Mouse (Mus musculus) kidney, embryonic 15.5 days (tissue): ENCODE measurements around the gene Pgm2l1. TPM values are rescaled to one million over a fixed set of nuclear protein-coding genes. Genes with fewer than 3 reads are reported as not detected.

Source experiments
- ATAC-seq: fragments of 200-750 bp; cut with Nextera tagmentation; replicated peaks from 2 replicates; pipeline ENCODE4 v1.8.0; 2017; ENCODE audit warnings: moderate TSS enrichment; ENCODE audit not compliant: low FRiP score
- H3K27ac ChIP-seq: fragments of 300-500 bp; sonication (generic); 2 replicates; pipeline ENCODE4 v1.5.1; 2015; ENCODE audit warnings: mild to moderate bottlenecking, inconsistent platforms
- H3K27me3 ChIP-seq: fragments of 300-500 bp; sonication (generic); 2 replicates; pipeline ENCODE4 v1.6.1; 2015; ENCODE audit warnings: inconsistent platforms
- H3K36me3 ChIP-seq: fragments of 300-500 bp; sonication (generic); 2 replicates; pipeline ENCODE4 v1.6.1; 2015; ENCODE audit warnings: inconsistent platforms
- H3K4me1 ChIP-seq: fragments of 300-500 bp; sonication (generic); 2 replicates; pipeline ENCODE4 v1.6.1; 2015; ENCODE audit warnings: inconsistent platforms
- H3K4me2 ChIP-seq: fragments of 300-500 bp; sonication (generic); 2 replicates; pipeline ENCODE4 v1.6.1; 2015; ENCODE audit warnings: moderate library complexity, mild to moderate bottlenecking, inconsistent platforms
- H3K4me3 ChIP-seq: fragments of 300-500 bp; sonication (generic); replicated peaks from 2 replicates; pipeline ENCODE4 v1.5.1; 2015; ENCODE audit warnings: mild to moderate bottlenecking, inconsistent platforms
- H3K9ac ChIP-seq: fragments of 300-500 bp; sonication (generic); 2 replicates; pipeline ENCODE4 v1.6.1; 2015; ENCODE audit warnings: mild to moderate bottlenecking, inconsistent platforms
- H3K9me3 ChIP-seq: fragments of 300-500 bp; sonication (generic); replicated peaks from 2 replicates; pipeline ENCODE4 v1.6.1; 2016; ENCODE audit warnings: inconsistent platforms
- WGBS: fragments of 180-500 bp; shearing (Covaris S2); methylation state at CpG from one replicate; pipeline ENCODE4 v1.1.7; 2015; ENCODE audit warnings: mixed read lengths; 5-methylcytosine and 5-hydroxymethylcytosine counted together
- polyA plus RNA-seq: library from polyadenylated mRNA; unstranded; fragments of >200 nt; fragmentation: Nextera tagmentation; extraction: Ambion mirVana; gene quantifications from 2 replicates; pipeline ENCODE4 v1.2.1, GENCODE M21; 2015

The Pgm2l1 gene
- polyA plus RNA-seq: 3.8 and 4.4 TPM in 2 replicates

- H3K27ac ChIP-seq: peak within 1 kb of the TSS; percentile 93
- H3K9ac ChIP-seq: peak within 1 kb of the TSS; percentile 63
- peak within 1 kb of the TSS; percentile 98 for H3K4me2 ChIP-seq
- no peaks in the 10 kb centered on the region for H3K9me3 ChIP-seq
- peaks cover 10% of the 10 kb centered on the region for H3K4me1 ChIP-seq
- H3K36me3 ChIP-seq: no peaks in the 10 kb centered on the region
- H3K27me3 ChIP-seq: peaks cover 2% of the 10 kb centered on the region; the same call in 1 of the 2 replicates
- peak within 1 kb of the TSS; percentile 69 for H3K4me3 ChIP-seq
- ATAC-seq: peak; percentile 99
- WGBS: under 1% methylated on average over 63 of the region's 72 CpGs
These were observed at the start of gene Pgm2l1 for GRCm38 (mm10) chr7:100227158-100227875. Gene Pgm2l1 (plus strand): TSS chr7:100227394.

- Histone ChIP-seq H3K9me3 (no peaks in the 10 kb centered on the region), H3K27ac (no peak overlapping the region), H3K4me1 (peaks cover 15% of the 10 kb centered on the region), H3K27me3 (peaks cover 48% of the 10 kb centered on the region), H3K4me2 (peak overlapping the region; percentile 70), H3K9ac (peak overlapping the region; percentile 33; the same call in 1 of the 2 replicates), H3K36me3 (no peaks in the 10 kb centered on the region), H3K4me3 (peak overlapping the region; percentile 43)
- WGBS: 10% methylated on average over 30 of the region's 30 CpGs
- peak; percentile 79 for ATAC-seq
These were observed 48.9 kb upstream of the Pgm2l1 start for GRCm38 (mm10) chr7:100178016-100178890.

- Histone ChIP-seq H3K9ac (peak overlapping the region; percentile 33; the same call in 1 of the 2 replicates), H3K4me2 (peak overlapping the region; percentile 70), H3K27ac (no peak overlapping the region)
These were observed 48.3 kb upstream of the Pgm2l1 start for GRCm38 (mm10) chr7:100178891-100179233.

GRCm38 (mm10) chr7:100179394-100179793, 47.8 kb upstream of the Pgm2l1 start:
- no peaks in the 10 kb centered on the region for H3K9me3 ChIP-seq
- no peaks in the 10 kb centered on the region for H3K36me3 ChIP-seq
- peaks cover 15% of the 10 kb centered on the region for H3K4me1 ChIP-seq
- 65% methylated on average over 7 of the region's 7 CpGs for WGBS
- H3K27me3 ChIP-seq: peaks cover 48% of the 10 kb centered on the region
- H3K9ac ChIP-seq: no peak overlapping the region
- no peak for ATAC-seq
- peak overlapping the region; percentile 43 for H3K4me3 ChIP-seq
- H3K4me2 ChIP-seq: peak overlapping the region; percentile 70
- H3K27ac ChIP-seq: no peak overlapping the region

More at GRCm38 (mm10) chr7:100178891-100179233, 48.3 kb upstream of the Pgm2l1 start:
- H3K4me1 ChIP-seq: peaks cover 15% of the 10 kb centered on the region
- no peak for ATAC-seq
- WGBS: under 1% methylated on average over 15 of the region's 15 CpGs
- H3K9me3 ChIP-seq: no peaks in the 10 kb centered on the region
- H3K36me3 ChIP-seq: no peaks in the 10 kb centered on the region
- H3K27me3 ChIP-seq: peaks cover 48% of the 10 kb centered on the region
- peak overlapping the region; percentile 43 for H3K4me3 ChIP-seq

GRCm38 (mm10) chr7:100179836-100180407, 47.3 kb upstream of the Pgm2l1 start:
- no peak for ATAC-seq

GRCm38 (mm10) chr7:100181176-100181575, 46.0 kb upstream of the Pgm2l1 start:
- Histone ChIP-seq H3K9me3 (no peaks in the 10 kb centered on the region), H3K36me3 (no peaks in the 10 kb centered on the region), H3K27ac (no peak overlapping the region), H3K9ac (no peak overlapping the region), H3K4me3 (no peak overlapping the region), H3K27me3 (peaks cover 45% of the 10 kb centered on the region), H3K4me2 (no peak overlapping the region), H3K4me1 (peaks cover 15% of the 10 kb centered on the region)
- WGBS: 85% methylated on average over 2 of the region's 2 CpGs
- ATAC-seq: no peak

More at GRCm38 (mm10) chr7:100179836-100180407, 47.3 kb upstream of the Pgm2l1 start:
- H3K9me3 ChIP-seq: no peaks in the 10 kb centered on the region
- WGBS: 68% methylated on average over 7 of the region's 7 CpGs
- H3K9ac ChIP-seq: no peak overlapping the region
- H3K27ac ChIP-seq: no peak overlapping the region
- H3K4me1 ChIP-seq: peaks cover 15% of the 10 kb centered on the region
- no peaks in the 10 kb centered on the region for H3K36me3 ChIP-seq
- no peak overlapping the region for H3K4me3 ChIP-seq
- no peak overlapping the region for H3K4me2 ChIP-seq
- peaks cover 48% of the 10 kb centered on the region for H3K27me3 ChIP-seq

GRCm38 (mm10) chr7:100181614-100182013, 45.6 kb upstream of the Pgm2l1 start:
- 49% methylated on average over 3 of the region's 3 CpGs for WGBS
- Histone ChIP-seq H3K36me3 (no peaks in the 10 kb centered on the region), H3K27me3 (peaks cover 43% of the 10 kb centered on the region), H3K9me3 (no peaks in the 10 kb centered on the region), H3K27ac (no peak overlapping the region), H3K4me3 (no peak overlapping the region), H3K9ac (no peak overlapping the region), H3K4me1 (peaks cover 15% of the 10 kb centered on the region), H3K4me2 (no peak overlapping the region)
- ATAC-seq: no peak

- peaks cover 15% of the 10 kb centered on the region for H3K4me1 ChIP-seq
- H3K4me2 ChIP-seq: no peak overlapping the region
- H3K27me3 ChIP-seq: peaks cover 36% of the 10 kb centered on the region
- no peaks in the 10 kb centered on the region for H3K36me3 ChIP-seq
- no peaks in the 10 kb centered on the region for H3K9me3 ChIP-seq
- no peak overlapping the region for H3K9ac ChIP-seq
- no peak overlapping the region for H3K27ac ChIP-seq
- no peak for ATAC-seq
- no peak overlapping the region for H3K4me3 ChIP-seq
- WGBS: 78% methylated on average over 3 of the region's 3 CpGs
These were observed 44.8 kb upstream of the Pgm2l1 start for GRCm38 (mm10) chr7:100182388-100182787.

- Histone ChIP-seq H3K4me2 (no peak overlapping the region), H3K36me3 (no peaks in the 10 kb centered on the region), H3K4me1 (peaks cover 4% of the 10 kb centered on the region; the same call in 1 of the 2 replicates), H3K27me3 (no peaks in the 10 kb centered on the region), H3K4me3 (no peak overlapping the region), H3K9ac (no peak overlapping the region), H3K27ac (no peak overlapping the region), H3K9me3 (no peaks in the 10 kb centered on the region)
- 25% methylated on average over 7 of the region's 7 CpGs for WGBS
- no peak for ATAC-seq
These were observed 39.6 kb upstream of the Pgm2l1 start for GRCm38 (mm10) chr7:100187601-100188000.

GRCm38 (mm10) chr7:100190167-100190566, 37.0 kb upstream of the Pgm2l1 start:
- Histone ChIP-seq H3K36me3 (no peaks in the 10 kb centered on the region), H3K4me2 (no peak overlapping the region), H3K9ac (no peak overlapping the region), H3K27ac (no peak overlapping the region), H3K27me3 (0 out of 2 replicates have a peak, but pooled peaks cover 3% of the 10 kb centered on the region), H3K9me3 (no peaks in the 10 kb centered on the region), H3K4me3 (no peak overlapping the region), H3K4me1 (peaks cover 4% of the 10 kb centered on the region; the same call in 1 of the 2 replicates)
- 34% methylated on average over 4 of the region's 4 CpGs for WGBS
- ATAC-seq: no peak

- no peaks in the 10 kb centered on the region for H3K9me3 ChIP-seq
- H3K27ac ChIP-seq: no peak overlapping the region
- H3K36me3 ChIP-seq: no peaks in the 10 kb centered on the region
- no peak overlapping the region for H3K4me2 ChIP-seq
- WGBS: 4% methylated on average over 4 of the region's 4 CpGs
- H3K9ac ChIP-seq: no peak overlapping the region
- H3K27me3 ChIP-seq: 0 out of 2 replicates have a peak, but pooled peaks cover 3% of the 10 kb centered on the region
- peaks cover 4% of the 10 kb centered on the region; the same call in 1 of the 2 replicates for H3K4me1 ChIP-seq
- H3K4me3 ChIP-seq: no peak overlapping the region
- no peak for ATAC-seq
These were observed 36.4 kb upstream of the Pgm2l1 start for GRCm38 (mm10) chr7:100190778-100191177.
